Mouse (Mus musculus) spleen, adult 12 weeks (tissue): ENCODE measurements around the gene Dpyd.

Source experiments
- DNase-seq: peaks from one replicate; pipeline ENCODE4 v3.0.0; 2022; ENCODE audit warnings: low spot score

The Dpyd gene

GRCm38 (mm10) chr3:119095223-119095886 lies 533.4 kb downstream of the Dpyd start:
- no peak for DNase-seq

- no peak for DNase-seq
These were observed 564.1 kb downstream of the Dpyd start for GRCm38 (mm10) chr3:119126003-119126402.

GRCm38 (mm10) chr3:119128076-119128475 lies 566.1 kb downstream of the Dpyd start:
- DNase-seq = no peak

GRCm38 (mm10) chr3:119143034-119143433 lies 581.1 kb downstream of the Dpyd start:
- no peak for DNase-seq

GRCm38 (mm10) chr3:119144788-119145187 lies 582.9 kb downstream of the Dpyd start:
- DNase-seq = no peak

- DNase-seq = no peak
These were observed 592.9 kb downstream of the Dpyd start for GRCm38 (mm10) chr3:119154604-119155444.

GRCm38 (mm10) chr3:119158670-119159069 lies 596.7 kb downstream of the Dpyd start:
- no peak for DNase-seq

- DNase-seq = no peak
These were observed 603.8 kb downstream of the Dpyd start for GRCm38 (mm10) chr3:119165691-119166090.

GRCm38 (mm10) chr3:119168166-119168565 lies 606.2 kb downstream of the Dpyd start:
- no peak for DNase-seq

- DNase-seq = no peak
These were observed 606.7 kb downstream of the Dpyd start for GRCm38 (mm10) chr3:119168661-119169060.

- no peak for DNase-seq
These were observed 621.3 kb downstream of the Dpyd start for GRCm38 (mm10) chr3:119183261-119183660.

GRCm38 (mm10) chr3:119194071-119194470 lies 632.1 kb downstream of the Dpyd start:
- DNase-seq = no peak

GRCm38 (mm10) chr3:119195613-119196012 lies 633.7 kb downstream of the Dpyd start:
- DNase-seq = no peak

GRCm38 (mm10) chr3:119220763-119221412 lies 659.0 kb downstream of the Dpyd start:
- no peak for DNase-seq

- DNase-seq = no peak
These were observed 681.3 kb downstream of the Dpyd start for GRCm38 (mm10) chr3:119243181-119243580.

GRCm38 (mm10) chr3:119256516-119256915 lies 694.6 kb downstream of the Dpyd start:
- DNase-seq = no peak

GRCm38 (mm10) chr3:119275241-119275640 lies 713.3 kb downstream of the Dpyd start:
- DNase-seq = no peak

- no peak for DNase-seq
These were observed 718.7 kb downstream of the Dpyd start for GRCm38 (mm10) chr3:119280671-119281070.

- no peak for DNase-seq
These were observed 752.8 kb downstream of the Dpyd start for GRCm38 (mm10) chr3:119314693-119315092.

- DNase-seq = no peak
These were observed 767.1 kb downstream of the Dpyd start for GRCm38 (mm10) chr3:119329063-119329462.

- DNase-seq = no peak
These were observed 771.7 kb downstream of the Dpyd start for GRCm38 (mm10) chr3:119333335-119334305.
